Mouse (Mus musculus) intestine, embryonic 16.5 days (tissue): ENCODE data around the gene Taar7d. TPM values are rescaled to one million over a fixed set of nuclear protein-coding genes. Genes with fewer than 3 reads are reported as not detected.
"Not testable (repeated sequence)": the region's sequence is repeated elsewhere in the genome, so short reads cannot be mapped to it uniquely, and the experiment has no call there.

Source experiments
- ATAC-seq: fragments of 200-750 bp; cut with Nextera tagmentation; 2 replicates; pipeline ENCODE4 v1.8.0; 2017; ENCODE audit warnings: moderate TSS enrichment, moderate library complexity
- H3K27ac ChIP-seq: fragments of 300-500 bp; sonication (generic); 2 replicates; pipeline ENCODE4 v1.5.1; 2014; ENCODE audit warnings: mild to moderate bottlenecking, low read length
- H3K27me3 ChIP-seq: fragments of 300-500 bp; sonication (generic); replicated peaks from 2 replicates; pipeline ENCODE4 v1.6.1; 2014; ENCODE audit warnings: low read length, control low read depth, mixed read lengths; ENCODE audit not compliant: control insufficient read depth, insufficient read depth
- H3K36me3 ChIP-seq: fragments of 300-500 bp; sonication (generic); 2 replicates; pipeline ENCODE4 v1.6.1; 2014; ENCODE audit warnings: low read length, control low read depth; ENCODE audit not compliant: control insufficient read depth, insufficient read depth
- H3K4me1 ChIP-seq: fragments of 300-500 bp; sonication (generic); 2 replicates; pipeline ENCODE4 v1.6.1; 2014; ENCODE audit warnings: low read length, control low read depth, mixed read lengths; ENCODE audit not compliant: control insufficient read depth, insufficient read depth
- H3K4me2 ChIP-seq: fragments of 300-500 bp; sonication (generic); 2 replicates; pipeline ENCODE4 v1.6.1; 2014; ENCODE audit warnings: low read depth, low read length, control low read depth
- H3K4me3 ChIP-seq: fragments of 300-500 bp; sonication (generic); 2 replicates; pipeline ENCODE4 v1.5.1; 2014; ENCODE audit warnings: mild to moderate bottlenecking, low read length
- H3K9ac ChIP-seq: fragments of 300-500 bp; sonication (generic); 2 replicates; pipeline ENCODE4 v1.6.1; 2014; ENCODE audit warnings: low read depth, low read length
- H3K9me3 ChIP-seq: fragments of 300-500 bp; sonication (generic); 2 replicates; pipeline ENCODE4 v1.6.1; 2016; ENCODE audit warnings: low read length, control low read depth; ENCODE audit not compliant: control insufficient read depth
- WGBS: fragments of 180-500 bp; shearing (Covaris S2); extraction: QIAGEN DNeasy Blood & Tissue Kit; methylation state at CpG from one replicate; pipeline ENCODE4 v1.1.7; 2014; 5-methylcytosine and 5-hydroxymethylcytosine counted together
- polyA plus RNA-seq: library from polyadenylated mRNA; unstranded; fragments of >200 nt; fragmentation: Nextera tagmentation; extraction: Ambion mirVana; gene quantifications from 2 replicates; pipeline ENCODE4 v1.2.1, GENCODE M21; 2015

Gene Taar7d
- polyA plus RNA-seq, 1 experiment from 2014 or later, result not detected

- Histone ChIP-seq H3K27ac (no peak overlapping the region), H3K9me3 (no peaks in the 10 kb centered on the region), H3K27me3 (no peaks in the 10 kb centered on the region), H3K36me3 (no peaks in the 10 kb centered on the region), H3K9ac (no peak overlapping the region), H3K4me2 (no peak overlapping the region), H3K4me3 (no peak overlapping the region), H3K4me1 (no peaks in the 10 kb centered on the region)
- ATAC-seq, result no peak
- 80% methylated on average over 1 of the region's 1 CpGs for WGBS
Observed at GRCm38 (mm10) chr10:24008143-24008542, 18.9 kb upstream of the Taar7d start.

GRCm38 (mm10) chr10:24031347-24031746 is 4.3 kb downstream of the Taar7d start:
- H3K4me2 ChIP-seq, result no peak overlapping the region
- no peaks in the 10 kb centered on the region for H3K27me3 ChIP-seq
- H3K36me3 ChIP-seq, result no peaks in the 10 kb centered on the region
- no peak overlapping the region for H3K4me3 ChIP-seq
- H3K4me1 ChIP-seq, result no peaks in the 10 kb centered on the region
- H3K27ac ChIP-seq, result no peak overlapping the region
- H3K9ac ChIP-seq, result no peak overlapping the region
- no peaks in the 10 kb centered on the region for H3K9me3 ChIP-seq
- ATAC-seq, result no peak

GRCm38 (mm10) chr10:24037314-24037713 is 10.3 kb downstream of the Taar7d start, which contains the start of gene Taar7e:
TSS of gene Taar7e (plus strand) at chr10:24037614.
- no peaks in the 10 kb centered on the region for H3K9me3 ChIP-seq
- WGBS, result 87% methylated on average over 2 of the region's 2 CpGs
- no peak within 1 kb of the TSS for H3K27ac ChIP-seq
- H3K4me1 ChIP-seq, result no peaks in the 10 kb centered on the region
- no peak within 1 kb of the TSS for H3K4me3 ChIP-seq
- ATAC-seq, result no peak
- no peak within 1 kb of the TSS for H3K9ac ChIP-seq
- no peak within 1 kb of the TSS for H3K4me2 ChIP-seq
- H3K27me3 ChIP-seq, result no peaks in the 10 kb centered on the region
- no peaks in the 10 kb centered on the region for H3K36me3 ChIP-seq

GRCm38 (mm10) chr10:24040120-24040869 is 13.3 kb downstream of the Taar7d start:
- ATAC-seq, result no peak
- H3K9ac ChIP-seq, result no peak overlapping the region
- H3K27ac ChIP-seq, result no peak overlapping the region
- no peak overlapping the region for H3K4me3 ChIP-seq
- H3K9me3 ChIP-seq, result no peaks in the 10 kb centered on the region
- no peaks in the 10 kb centered on the region for H3K27me3 ChIP-seq
- WGBS, result 58% methylated on average over 2 of the region's 2 CpGs
- H3K4me1 ChIP-seq, result no peaks in the 10 kb centered on the region
- H3K36me3 ChIP-seq, result no peaks in the 10 kb centered on the region
- H3K4me2 ChIP-seq, result no peak overlapping the region

GRCm38 (mm10) chr10:24049210-24049609 is 22.2 kb downstream of the Taar7d start, which contains the start of gene Taar7f:
TSS of gene Taar7f (plus strand) at chr10:24049510.
- Histone ChIP-seq H3K27me3 (no peaks in the 10 kb centered on the region), H3K9me3 (no peaks in the 10 kb centered on the region), H3K9ac (no peak within 1 kb of the TSS), H3K4me3 (no peak within 1 kb of the TSS), H3K4me2 (no peak within 1 kb of the TSS), H3K36me3 (no peaks in the 10 kb centered on the region), H3K4me1 (no peaks in the 10 kb centered on the region), H3K27ac (no peak within 1 kb of the TSS)
- ATAC-seq, result no peak

GRCm38 (mm10) chr10:24052039-24052438 is 25.0 kb downstream of the Taar7d start:
- H3K27ac ChIP-seq, result no peak overlapping the region
- H3K36me3 ChIP-seq, result no peaks in the 10 kb centered on the region
- no peak overlapping the region for H3K9ac ChIP-seq
- H3K4me2 ChIP-seq, result no peak overlapping the region
- 52% methylated on average over 5 of the region's 5 CpGs for WGBS
- H3K4me1 ChIP-seq, result no peaks in the 10 kb centered on the region
- no peak overlapping the region for H3K4me3 ChIP-seq
- H3K9me3 ChIP-seq, result no peaks in the 10 kb centered on the region
- ATAC-seq, result no peak
- H3K27me3 ChIP-seq, result no peaks in the 10 kb centered on the region

GRCm38 (mm10) chr10:24058986-24059385 is 32.0 kb downstream of the Taar7d start:
- H3K4me1 ChIP-seq, result no peaks in the 10 kb centered on the region
- no peak overlapping the region for H3K4me3 ChIP-seq
- ATAC-seq, result no peak
- H3K9ac ChIP-seq, result no peak overlapping the region
- H3K36me3 ChIP-seq, result no peaks in the 10 kb centered on the region
- 79% methylated on average over 3 of the region's 3 CpGs for WGBS
- no peak overlapping the region for H3K27ac ChIP-seq
- H3K9me3 ChIP-seq, result no peaks in the 10 kb centered on the region
- no peaks in the 10 kb centered on the region for H3K27me3 ChIP-seq
- H3K4me2 ChIP-seq, result no peak overlapping the region

- ATAC-seq, result peak; percentile 53; the same call in 1 of the 2 replicates
- H3K27me3 ChIP-seq, H3K4me1 ChIP-seq, H3K4me3 ChIP-seq, H3K9ac ChIP-seq, H3K27ac ChIP-seq, H3K4me2 ChIP-seq, H3K9me3 ChIP-seq, H3K36me3 ChIP-seq: not testable (repeated sequence)
- 27% methylated on average over 2 of the region's 2 CpGs for WGBS
Observed at GRCm38 (mm10) chr10:24074751-24075150, 47.7 kb downstream of the Taar7d start.

GRCm38 (mm10) chr10:24076200-24076599 is 49.2 kb downstream of the Taar7d start, which contains the start of gene Taar8a:
TSS of gene Taar8a (plus strand) at chr10:24076500.
- WGBS, result 85% methylated on average over 2 of the region's 4 CpGs
- H3K9ac ChIP-seq, H3K4me3 ChIP-seq, H3K27me3 ChIP-seq, ATAC-seq, H3K4me1 ChIP-seq, H3K4me2 ChIP-seq, H3K36me3 ChIP-seq, H3K27ac ChIP-seq, H3K9me3 ChIP-seq: not testable (repeated sequence)
